Mouse (Mus musculus): ENCODE results near the gene Rpl23a.
A peak's percentile ranks its signal among the peaks of the same experiment; 100 is the strongest.

The Rpl23a gene

DNA sequence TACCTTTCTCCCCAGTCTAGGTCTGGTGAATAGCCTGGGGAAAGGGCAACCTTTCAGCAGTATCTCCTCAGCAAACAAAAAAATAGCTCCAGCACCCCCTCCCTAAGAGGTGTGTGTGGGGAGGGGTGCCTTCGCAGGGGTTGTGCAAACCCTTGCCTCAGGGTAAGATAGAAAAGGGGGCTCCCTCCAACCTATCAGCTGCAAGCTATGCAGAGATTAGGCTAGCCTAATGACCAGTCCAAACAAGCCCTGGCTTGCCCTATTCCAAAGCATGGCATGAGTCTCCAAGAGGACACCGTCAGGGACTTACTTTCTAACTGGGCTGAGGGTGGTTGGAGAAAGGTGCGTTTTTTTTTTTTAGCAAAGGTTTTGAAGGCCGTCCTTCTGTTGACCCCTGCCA, 17.2 kb downstream of the Rpl23a start:
- no peak for DNase-seq

DNA sequence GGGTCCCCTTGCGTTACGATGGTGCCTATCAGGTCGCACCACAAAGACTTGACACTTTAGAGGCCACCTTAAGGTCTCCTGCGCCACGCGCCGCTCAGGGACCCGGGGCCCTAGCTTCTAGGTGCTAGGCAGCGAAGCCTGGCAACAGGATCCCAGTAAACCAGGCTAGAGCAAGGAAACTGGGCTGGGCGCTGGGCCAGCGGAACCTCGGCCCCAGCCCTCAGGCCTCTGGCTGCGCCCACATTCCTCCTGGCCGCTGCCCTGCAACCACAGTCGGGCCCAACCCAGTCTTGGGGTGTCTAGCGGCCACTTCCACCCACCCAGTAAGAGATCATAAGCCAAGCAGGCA, 17.6 kb downstream of the Rpl23a start:
- peak; percentile 83 to 84 for DNase-seq

DNA sequence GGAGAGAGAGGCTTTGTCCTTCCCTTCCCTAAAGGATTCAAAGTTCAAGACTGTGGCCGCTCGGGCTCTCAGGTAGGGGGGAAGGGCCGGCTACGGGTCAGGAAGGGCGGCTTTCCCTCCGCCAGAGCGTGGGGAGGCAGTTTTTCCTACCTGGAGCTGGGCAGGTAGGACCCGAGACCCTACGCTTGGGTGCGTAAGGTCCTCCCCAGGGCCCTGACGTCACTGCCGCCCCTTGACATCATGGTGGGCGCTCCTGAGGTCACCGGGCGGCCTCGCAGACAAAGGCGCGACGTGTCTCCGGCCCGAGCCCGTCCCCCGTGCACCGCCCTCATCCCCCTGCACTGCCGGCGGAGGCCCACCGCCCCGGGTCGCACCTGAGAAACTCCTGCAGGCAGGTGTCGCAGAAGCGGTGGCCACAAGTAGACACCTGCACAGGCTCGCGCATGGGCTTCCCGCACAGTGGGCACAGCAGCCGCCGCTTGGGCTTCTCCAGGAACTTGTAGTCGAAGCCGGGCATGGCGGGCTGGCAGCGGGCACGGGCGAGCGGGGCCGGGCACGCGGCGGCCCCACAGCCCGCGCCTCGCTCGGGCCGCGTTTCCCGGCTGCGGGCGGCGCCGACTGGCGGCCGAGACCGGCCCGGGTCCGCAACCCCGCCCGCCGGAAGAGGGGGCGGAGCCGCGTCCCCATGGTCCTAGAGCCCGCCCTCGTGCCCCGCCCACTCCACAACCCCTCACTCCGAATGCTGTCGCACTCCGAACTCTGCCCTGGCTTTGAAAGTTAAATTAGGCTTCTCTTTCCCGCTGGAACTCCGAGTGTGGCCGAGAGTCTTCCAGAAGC, 18.2 kb downstream of the Rpl23a start, which contains the start of gene Traf4:
Gene Traf4, minus strand, starts transcription at position 666 of the 837 bp plus-strand sequence.
- peak; percentile 86 to 88 for DNase-seq

GRCm38 (mm10) chr11:78164604-78164923, 18.8 kb downstream of the Rpl23a start:
- peak in 1 of 2 experiments; percentile 49 for DNase-seq

DNA sequence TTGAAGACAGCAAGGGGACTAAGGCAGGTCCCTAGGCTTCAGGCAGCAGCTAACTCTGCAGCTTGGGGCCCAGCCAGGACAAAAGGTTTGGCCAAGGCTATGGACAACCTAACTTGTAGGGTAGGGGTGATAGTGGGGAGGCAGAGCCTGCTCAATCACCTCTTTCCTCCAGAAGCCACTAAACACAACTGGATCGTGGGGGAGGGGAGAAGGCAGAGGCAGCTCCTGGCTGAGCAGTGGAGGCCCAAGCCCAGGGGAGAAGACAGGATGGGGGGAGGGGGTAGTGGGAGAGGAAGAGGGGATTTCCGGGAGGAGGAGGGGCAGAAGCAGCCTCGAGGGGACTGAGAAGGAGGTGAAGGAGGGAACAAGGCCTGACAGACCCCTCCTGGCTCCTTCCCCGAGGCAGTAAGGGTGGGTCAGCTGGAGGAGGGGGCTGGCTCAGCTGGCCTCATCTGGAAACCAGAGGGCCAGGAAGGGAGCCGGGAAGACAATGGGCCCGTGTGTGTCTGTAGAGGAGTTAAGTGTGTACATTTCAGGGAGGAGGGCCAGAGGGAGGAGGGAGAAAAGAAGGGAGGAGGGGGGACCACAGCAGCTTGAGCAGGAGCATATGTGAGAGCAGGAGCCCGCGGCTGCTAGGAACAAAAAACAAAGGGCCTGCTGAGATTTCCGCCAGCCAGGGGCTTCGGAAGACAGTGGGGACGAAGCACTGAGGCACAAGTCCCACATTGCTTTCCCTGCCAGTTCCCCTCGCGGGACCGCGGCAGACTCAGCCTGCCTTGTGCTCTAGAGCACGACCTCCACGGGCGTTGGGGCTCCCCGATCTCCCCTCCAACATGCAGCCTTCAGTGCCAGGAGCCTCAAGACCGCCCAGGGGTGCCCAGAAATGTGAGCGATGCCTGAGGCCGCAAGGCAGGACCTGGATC, 19.4 kb downstream of the Rpl23a start:
- peak; percentile 70 for DNase-seq

DNA sequence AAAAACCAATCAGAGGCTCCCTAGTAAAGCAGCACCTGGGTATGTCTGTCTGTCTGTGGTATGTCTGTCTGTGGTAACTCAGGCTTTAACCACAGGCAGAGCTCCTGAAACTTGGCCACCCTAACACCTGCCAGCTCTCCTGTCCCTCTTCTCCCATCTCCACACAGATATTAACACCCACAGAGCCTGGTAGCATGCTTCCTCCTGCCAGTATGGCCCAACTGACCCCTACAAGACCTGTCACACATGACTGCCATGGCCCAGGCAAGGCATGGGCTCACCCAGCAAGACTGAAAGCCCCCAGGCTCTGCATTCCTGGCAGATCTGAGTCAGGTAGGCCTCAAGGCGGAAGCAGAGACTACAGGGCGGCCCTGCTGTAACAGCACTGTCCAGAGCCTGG, 20.3 kb downstream of the Rpl23a start:
- DNase-seq: peak in 1 of 2 experiments; percentile 22

- DNase-seq: peak; percentile 48 to 51
Observed at GRCm38 (mm10) chr11:78162504-78162903, 20.9 kb downstream of the Rpl23a start.

- peak in 1 of 2 experiments; percentile 18 for DNase-seq
Observed at GRCm38 (mm10) chr11:78161968-78162367, 21.4 kb downstream of the Rpl23a start.

DNA sequence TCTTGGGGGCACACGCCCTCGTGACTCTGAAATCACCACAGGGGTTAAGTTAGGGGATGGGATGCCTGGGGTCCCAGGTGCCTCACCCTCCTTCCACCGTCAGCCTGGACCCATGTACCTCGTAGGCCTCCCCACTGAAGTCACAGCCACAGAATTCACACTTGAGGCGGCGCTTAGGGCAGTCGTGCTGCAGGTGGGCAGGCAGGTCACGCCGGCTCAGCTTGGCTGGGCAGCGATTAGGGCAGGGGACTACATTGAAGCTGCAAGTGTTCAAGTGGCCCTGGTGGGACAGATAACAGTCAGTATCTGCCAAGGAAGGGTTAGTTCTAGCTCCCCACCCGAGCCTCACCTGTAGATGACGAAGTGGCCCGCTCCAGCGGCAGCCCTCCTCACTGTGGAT, 22.2 kb downstream of the Rpl23a start:
- no peak for DNase-seq

GRCm38 (mm10) chr11:78160675-78161074, 22.7 kb downstream of the Rpl23a start:
- no peak for DNase-seq

- no peak for DNase-seq
Observed at GRCm38 (mm10) chr11:78160171-78160570, 23.2 kb downstream of the Rpl23a start.

- no peak for DNase-seq
Observed at GRCm38 (mm10) chr11:78159557-78159956, 23.8 kb downstream of the Rpl23a start.

- DNase-seq: peak; percentile 88 to 90
Observed at GRCm38 (mm10) chr11:78159096-78159495, 24.3 kb downstream of the Rpl23a start.

GRCm38 (mm10) chr11:78156156-78156699, 27.2 kb downstream of the Rpl23a start:
- no peak for DNase-seq

- no peak for DNase-seq
Observed at GRCm38 (mm10) chr11:78155674-78156073, 27.7 kb downstream of the Rpl23a start.

DNA sequence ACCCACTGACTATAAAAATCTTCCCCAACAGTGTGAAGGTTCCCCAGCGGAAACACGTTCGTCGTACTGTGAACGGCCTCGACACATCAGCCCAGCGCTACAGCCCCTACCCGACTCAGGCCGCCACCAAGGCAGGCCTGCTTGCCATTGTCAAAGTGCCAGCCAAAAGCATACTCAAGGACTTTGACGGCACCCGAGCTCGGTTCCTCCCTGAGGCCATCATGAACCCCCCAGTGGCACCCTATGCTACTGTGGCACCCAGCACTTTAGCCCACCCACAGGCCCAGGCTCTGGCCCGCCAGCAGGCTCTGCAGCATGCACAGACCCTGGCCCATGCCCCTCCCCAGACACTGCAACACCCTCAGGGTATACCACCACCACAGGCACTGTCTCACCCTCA, 29.6 kb downstream of the Rpl23a start:
- DNase-seq: no peak

- peak in 1 of 2 experiments; percentile 47 for DNase-seq
Observed at GRCm38 (mm10) chr11:78152299-78153231, 30.8 kb downstream of the Rpl23a start.

- DNase-seq: peak in 1 of 2 experiments; percentile 37
Observed at GRCm38 (mm10) chr11:78151161-78151560, 32.2 kb downstream of the Rpl23a start.

GRCm38 (mm10) chr11:78146707-78147543, 36.5 kb downstream of the Rpl23a start:
- no peak for DNase-seq

GRCm38 (mm10) chr11:78146168-78146567, 37.2 kb downstream of the Rpl23a start:
- DNase-seq: no peak

GRCm38 (mm10) chr11:78143520-78143919, 39.9 kb downstream of the Rpl23a start:
- peak in 1 of 2 experiments; percentile 28 for DNase-seq

Measured in kidney, adult 8-10 months (tissue).